Mouse (Mus musculus) liver, embryonic 14 days (tissue): Measurements from ENCODE around the gene Rpl15. TPM values are rescaled to one million over a fixed set of nuclear protein-coding genes. Genes with fewer than 3 reads are reported as not detected.

ENCODE experiments used
- polyA plus RNA-seq: library from polyadenylated mRNA; depleted of rRNA; stranded (reverse); fragments of >200 nt; gene quantifications from 2 replicates; pipeline ENCODE4 v1.2.3, GENCODE M21; 2012; rRNA removed

Rpl15 gene
- 551 and 603 TPM in 2 replicates for polyA plus RNA-seq

GRCm38 (mm10) chr14:18270529-18271441 is at the start of gene Rpl15, which contains the start of gene Nkiras1:
Gene Rpl15 (minus strand): TSS chr14:18271391.
Gene Nkiras1 (plus strand): TSS chr14:18271136.

GRCm38 (mm10) chr14:18238750-18239731 is 32.1 kb downstream of the Rpl15 start, which contains the start of gene Nr1d2:
Gene Nr1d2 (minus strand): TSS chr14:18239127.

Other genes with a start within 250 kb of the Rpl15 start
- 0.90 and 1.1 TPM in 2 replicates for gene Nr1d2, start 32.3 kb downstream of the Rpl15 start, polyA plus RNA-seq
- gene Nkiras1, start 255 bp downstream of the Rpl15 start, polyA plus RNA-seq: 8.3 and 9.4 TPM in 2 replicates
- gene Ube2e1, start 60.5 kb upstream of the Rpl15 start, polyA plus RNA-seq: 21.0 and 24.1 TPM in 2 replicates